In genomic region chr13:93871681-93872080, GRCm38 (mm10) we compare ENCODE assay signal across 24 mouse cellular contexts.
A peak's percentile ranks its signal among the peaks of the same experiment; 100 is the strongest.
DNase-seq lines count a peak whose midpoint lies in the region; ATAC-seq lines count a peak whose summit lies in the region.
"Had no signal": no experiment of that assay in that cellular context is flagged by ENCODE, and none has a peak within 500 bp of the region (broad histone marks: within the 10 kb centered on the region; RNA-seq: fewer than 3 reads in every experiment).

No protein-coding gene starts in this region.

- H3K9me3 ChIP-seq in heart, embryonic 10.5 days, result peaks cover 6% of the 10 kb centered on the region; the same call in 1 of the 2 replicates
- H3K9me3 ChIP-seq in heart, embryonic 16.5 days (replicated peaks; ENCODE audit: control insufficient read depth, low read length), result peaks cover 3% of the 10 kb centered on the region; the same call in 1 of the 2 replicates
- H3K9me3 ChIP-seq: forebrain, embryonic 12.5 days; hindbrain, embryonic 15.5 days; liver, embryonic 13.5 days; stomach, embryonic 15.5 days had no signal

- WGBS in heart, embryonic 10.5 days, result 39% methylated on average over 10 of the region's 10 CpGs
- WGBS in heart, embryonic 16.5 days, result 45% methylated on average over 10 of the region's 10 CpGs

- intact Hi-C loops in heart, postnatal 36 days (cut with DNase I), result no loop called here
- intact Hi-C loops in gastrocnemius, postnatal 36 days (cut with DNase I), result no loop called here

- H3K27me3 ChIP-seq in heart, embryonic 10.5 days (ENCODE audit: insufficient read depth, poor library complexity, severe bottlenecking), result no peaks in the 10 kb centered on the region
- no peaks in the 10 kb centered on the region for H3K27me3 ChIP-seq in heart, embryonic 16.5 days (ENCODE audit: control insufficient read depth, insufficient read depth, low read length)
- H3K27me3 ChIP-seq: forebrain, embryonic 12.5 days; hindbrain, embryonic 15.5 days; liver, embryonic 13.5 days; stomach, embryonic 15.5 days had no signal

- peaks cover 6% of the 10 kb centered on the region for H3K4me1 ChIP-seq in heart, embryonic 10.5 days
- H3K4me1 ChIP-seq in heart, embryonic 16.5 days (ENCODE audit: control insufficient read depth, insufficient read depth, low read length), result no peaks in the 10 kb centered on the region
- H3K4me1 ChIP-seq: forebrain, embryonic 12.5 days; hindbrain, embryonic 15.5 days; liver, embryonic 13.5 days; stomach, embryonic 15.5 days had no signal

- no peaks in the 10 kb centered on the region for H3K36me3 ChIP-seq in heart, embryonic 10.5 days
- 0 out of 2 replicates have a peak, but pooled peaks cover 4% of the 10 kb centered on the region for H3K36me3 ChIP-seq in heart, embryonic 16.5 days (ENCODE audit: control insufficient read depth, insufficient read depth)
- H3K36me3 ChIP-seq: forebrain, embryonic 12.5 days; hindbrain, embryonic 15.5 days; stomach, embryonic 15.5 days had no signal

- no peak for DNase-seq in heart, embryonic 10.5 days (ENCODE audit: low spot score)
- DNase-seq in heart, postnatal 36 days, result no peak
- DNase-seq in heart, adult 9 months (ENCODE audit: low spot score in 2 of 2), result no peak
- peak; percentile 28 to 37 for DNase-seq in right cerebral cortex, adult 2 months (ENCODE audit: low spot score in 2 of 2)
- DNase-seq in right cerebral cortex, postnatal 4 days, result no peak
- no peak for DNase-seq in gastrocnemius, postnatal 36 days
- DNase-seq: adrenal gland, adult 2 months; B cell, adult 2 months; cerebellum, adult 11-12 months; cerebellum, postnatal 10 days; gastrocnemius, postnatal 14 days; kidney, adult 2 months; liver, embryonic 13.5 days; lung, adult 2 months; lung, postnatal 14 days; thymus, adult 18-20 months; thymus, postnatal 36 days had no signal

- no peak overlapping the region for H3K9ac ChIP-seq in heart, embryonic 16.5 days (ENCODE audit: low read length)
- H3K9ac ChIP-seq: forebrain, embryonic 12.5 days; hindbrain, embryonic 15.5 days; liver, embryonic 13.5 days; stomach, embryonic 15.5 days had no signal

- ATAC-seq in heart, embryonic 16.5 days (replicated peaks; ENCODE audit: extremely low read depth, insufficient read depth, low FRiP score), result no peak

- H3K4me3 ChIP-seq in heart, embryonic 10.5 days, result 0 out of 2 replicates have a peak overlapping the region, but pooled peaks have one; percentile 0
- no peak overlapping the region for H3K4me3 ChIP-seq in heart, embryonic 16.5 days (ENCODE audit: low read length)
- H3K4me3 ChIP-seq: erythroblast, embryonic 14.5 days; forebrain, embryonic 12.5 days; hindbrain, embryonic 15.5 days; liver, embryonic 13.5 days; stomach, embryonic 15.5 days had no signal

- no peak overlapping the region for H3K4me2 ChIP-seq in heart, embryonic 16.5 days (ENCODE audit: low read depth, low read length)
- H3K4me2 ChIP-seq: forebrain, embryonic 12.5 days; hindbrain, embryonic 15.5 days; liver, embryonic 13.5 days; midbrain, embryonic 11.5 days; stomach, embryonic 15.5 days had no signal

- H3K27ac ChIP-seq in heart, embryonic 10.5 days, result 0 out of 2 replicates have a peak overlapping the region, but pooled peaks have one; percentile 13
- H3K27ac ChIP-seq in heart, embryonic 16.5 days (ENCODE audit: low read length), result peak overlapping the region; percentile 24; the same call in 1 of the 2 replicates
- H3K27ac ChIP-seq: forebrain, embryonic 12.5 days; hindbrain, embryonic 15.5 days; kidney, postnatal 0 days; liver, embryonic 13.5 days; stomach, embryonic 15.5 days had no signal

Comparison
In these comparisons a context has a peak if more than half of its experiments do, and no peak if none do; other contexts are left out.
1. DNase-seq: peak in right cerebral cortex, adult 2 months (2 of 2); none in heart, embryonic 10.5 days (single experiment), heart, postnatal 36 days (0 of 2), heart, adult 9 months (0 of 2), right cerebral cortex, postnatal 4 days (single experiment) and gastrocnemius, postnatal 36 days (0 of 2).